Mouse (Mus musculus) testis, adult 2 months (tissue): Measurements from ENCODE around the gene Tmem30b.

ENCODE experiments used
- CTCF ChIP-seq: fragments of 200-500 bp; IDR thresholded peaks from 2 replicates; pipeline ENCODE4 v1.5.1; 2012; ENCODE audit warnings: low read depth, mild to moderate bottlenecking, inconsistent platforms, low read length, moderate library complexity; ENCODE audit not compliant: control insufficient read depth, insufficient read depth, insufficient replicate concordance
- POLR2A ChIP-seq: fragments of 200-500 bp; IDR thresholded peaks from 2 replicates; pipeline ENCODE4 v1.6.1; 2012; ENCODE audit warnings: low read depth, mild to moderate bottlenecking, inconsistent platforms, low read length, moderate library complexity; ENCODE audit not compliant: control insufficient read depth

- no peak for TF ChIP-seq CTCF
- TF ChIP-seq POLR2A, result no peak
These were observed 19.4 kb upstream of the Tmem30b start for GRCm38 (mm10) chr12:73565620-73565969.
